Mouse (Mus musculus): ENCODE measurements around the gene Sgms1.

Sgms1 gene

GRCm38 (mm10) chr19:32242153-32242552 lies 147.4 kb downstream of the Sgms1 start:
- DNase-seq (ENCODE audit: low spot score in 2 of 2), result no peak

- no peak for DNase-seq (ENCODE audit: low spot score in 2 of 2)
Measured at GRCm38 (mm10) chr19:32240417-32240990, 149.0 kb downstream of the Sgms1 start.

- no peak for DNase-seq (ENCODE audit: low spot score in 2 of 2)
Measured at GRCm38 (mm10) chr19:32239925-32240324, 149.6 kb downstream of the Sgms1 start.

- DNase-seq (ENCODE audit: low spot score in 2 of 2), result no peak
Measured at GRCm38 (mm10) chr19:32239459-32239792, 150.1 kb downstream of the Sgms1 start.

GRCm38 (mm10) chr19:32238722-32239458 lies 150.6 kb downstream of the Sgms1 start:
- DNase-seq (ENCODE audit: low spot score in 2 of 2), result no peak

GRCm38 (mm10) chr19:32237685-32238084 lies 151.8 kb downstream of the Sgms1 start:
- no peak for DNase-seq (ENCODE audit: low spot score in 2 of 2)

GRCm38 (mm10) chr19:32237173-32237583 lies 152.3 kb downstream of the Sgms1 start:
- DNase-seq (ENCODE audit: low spot score in 2 of 2), result no peak

GRCm38 (mm10) chr19:32234717-32235434 lies 154.6 kb downstream of the Sgms1 start:
- DNase-seq (ENCODE audit: low spot score in 2 of 2), result no peak

- DNase-seq (ENCODE audit: low spot score in 2 of 2), result no peak
Measured at GRCm38 (mm10) chr19:32231292-32231691, 158.2 kb downstream of the Sgms1 start.

GRCm38 (mm10) chr19:32230798-32231197 lies 158.7 kb downstream of the Sgms1 start:
- DNase-seq (ENCODE audit: low spot score in 2 of 2), result no peak

- no peak for DNase-seq (ENCODE audit: low spot score in 2 of 2)
Measured at GRCm38 (mm10) chr19:32230301-32230700, 159.2 kb downstream of the Sgms1 start.

GRCm38 (mm10) chr19:32229776-32230175 lies 159.7 kb downstream of the Sgms1 start:
- DNase-seq (ENCODE audit: low spot score in 2 of 2), result no peak

- DNase-seq (ENCODE audit: low spot score in 2 of 2), result no peak
Measured at GRCm38 (mm10) chr19:32227175-32227574, 162.3 kb downstream of the Sgms1 start.

- DNase-seq (ENCODE audit: low spot score in 2 of 2), result no peak
Measured at GRCm38 (mm10) chr19:32225097-32225490, 164.4 kb downstream of the Sgms1 start.

- DNase-seq (ENCODE audit: low spot score in 2 of 2), result no peak
Measured at GRCm38 (mm10) chr19:32224318-32225096, 165.0 kb downstream of the Sgms1 start.

- DNase-seq (ENCODE audit: low spot score in 2 of 2), result no peak
Measured at GRCm38 (mm10) chr19:32223751-32224174, 165.8 kb downstream of the Sgms1 start.

GRCm38 (mm10) chr19:32222083-32222482 lies 167.4 kb downstream of the Sgms1 start:
- DNase-seq (ENCODE audit: low spot score in 2 of 2), result no peak

- no peak for DNase-seq (ENCODE audit: low spot score in 2 of 2)
Measured at GRCm38 (mm10) chr19:32220991-32221390, 168.5 kb downstream of the Sgms1 start.

GRCm38 (mm10) chr19:32216710-32217109 lies 172.8 kb downstream of the Sgms1 start:
- DNase-seq (ENCODE audit: low spot score in 2 of 2), result no peak

GRCm38 (mm10) chr19:32214905-32215806 lies 174.4 kb downstream of the Sgms1 start:
- no peak for DNase-seq (ENCODE audit: low spot score in 2 of 2)

- no peak for DNase-seq (ENCODE audit: low spot score in 2 of 2)
Measured at GRCm38 (mm10) chr19:32213577-32213976, 175.9 kb downstream of the Sgms1 start.
